Mouse (Mus musculus) stomach, embryonic 16.5 days (tissue): ENCODE results near the gene Myo1d. TPM values are rescaled to one million over a fixed set of nuclear protein-coding genes. Genes with fewer than 3 reads are reported as not detected.

Experiments used
- ATAC-seq: fragments of 200-750 bp; cut with Nextera tagmentation; 2 replicates; pipeline ENCODE4 v1.8.0; 2017; ENCODE audit warnings: moderate number of reproducible peaks, moderate TSS enrichment; ENCODE audit not compliant: insufficient read depth, low FRiP score
- H3K27ac ChIP-seq: fragments of 300-500 bp; sonication (generic); 2 replicates; pipeline ENCODE4 v1.5.1; 2014; ENCODE audit warnings: low read length
- H3K27me3 ChIP-seq: fragments of 300-500 bp; sonication (generic); 2 replicates; pipeline ENCODE4 v1.6.1; 2014; ENCODE audit warnings: low read length, control low read depth, mixed read lengths; ENCODE audit not compliant: control insufficient read depth, insufficient read depth
- H3K36me3 ChIP-seq: fragments of 300-500 bp; sonication (generic); 2 replicates; pipeline ENCODE4 v1.6.1; 2014; ENCODE audit warnings: low read length; ENCODE audit not compliant: control insufficient read depth, insufficient read depth
- H3K4me1 ChIP-seq: fragments of 300-500 bp; sonication (generic); 2 replicates; pipeline ENCODE4 v1.6.1; 2014; ENCODE audit warnings: low read length, control low read depth, mixed read lengths; ENCODE audit not compliant: control insufficient read depth, insufficient read depth
- H3K4me2 ChIP-seq: fragments of 300-500 bp; sonication (generic); 2 replicates; pipeline ENCODE4 v1.6.1; 2014; ENCODE audit warnings: low read depth, low read length, mixed read lengths
- H3K4me3 ChIP-seq: fragments of 300-500 bp; sonication (generic); replicated peaks from 2 replicates; pipeline ENCODE4 v1.5.1; 2014; ENCODE audit warnings: mild to moderate bottlenecking, low read length
- H3K9ac ChIP-seq: fragments of 300-500 bp; sonication (generic); 2 replicates; pipeline ENCODE4 v1.6.1; 2014; ENCODE audit warnings: low read length
- H3K9me3 ChIP-seq: fragments of 300-500 bp; sonication (generic); replicated peaks from 2 replicates; pipeline ENCODE4 v1.6.1; 2016; ENCODE audit warnings: low read length, control low read depth; ENCODE audit not compliant: control insufficient read depth
- WGBS: fragments of 180-500 bp; shearing (Covaris S2); extraction: QIAGEN DNeasy Blood & Tissue Kit; methylation state at CpG from one replicate; pipeline ENCODE4 v1.1.7; 2014; 5-methylcytosine and 5-hydroxymethylcytosine counted together
- polyA plus RNA-seq: library from polyadenylated mRNA; unstranded; fragments of >200 nt; fragmentation: Nextera tagmentation; extraction: Ambion mirVana; gene quantifications from 2 replicates; pipeline ENCODE4 v1.2.1, GENCODE M21; 2015

Gene Myo1d
- polyA plus RNA-seq, 1 experiment from 2014 or later: 33.8 TPM

DNA sequence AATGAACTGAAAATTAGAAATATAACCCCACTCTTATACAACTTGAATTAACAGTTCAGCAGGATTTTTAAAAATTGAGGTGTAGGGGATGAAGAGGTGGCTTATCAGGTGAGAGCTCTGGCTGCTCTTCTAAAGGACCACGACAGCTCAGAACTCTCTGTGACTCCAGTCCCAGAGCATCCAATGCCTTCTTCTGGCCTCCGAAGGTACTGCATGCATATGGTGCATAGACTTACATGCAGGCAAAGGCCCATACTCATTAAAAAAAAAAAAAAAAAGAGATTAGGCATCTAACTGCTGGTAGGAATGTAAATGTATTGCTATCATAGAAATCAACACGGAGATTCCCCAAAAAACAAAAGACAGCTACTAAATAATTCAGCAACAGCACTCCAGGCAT lies 217.3 kb downstream of the Myo1d start:
- H3K9ac ChIP-seq: no peak overlapping the region
- 45% methylated on average over 3 of the region's 3 CpGs for WGBS
- H3K4me3 ChIP-seq: no peak overlapping the region
- H3K4me2 ChIP-seq: no peak overlapping the region
- no peak for ATAC-seq
- no peaks in the 10 kb centered on the region for H3K36me3 ChIP-seq
- no peaks in the 10 kb centered on the region for H3K9me3 ChIP-seq
- 0 out of 2 replicates have a peak, but pooled peaks cover 3% of the 10 kb centered on the region for H3K4me1 ChIP-seq
- no peak overlapping the region for H3K27ac ChIP-seq
- H3K27me3 ChIP-seq: no peaks in the 10 kb centered on the region

DNA sequence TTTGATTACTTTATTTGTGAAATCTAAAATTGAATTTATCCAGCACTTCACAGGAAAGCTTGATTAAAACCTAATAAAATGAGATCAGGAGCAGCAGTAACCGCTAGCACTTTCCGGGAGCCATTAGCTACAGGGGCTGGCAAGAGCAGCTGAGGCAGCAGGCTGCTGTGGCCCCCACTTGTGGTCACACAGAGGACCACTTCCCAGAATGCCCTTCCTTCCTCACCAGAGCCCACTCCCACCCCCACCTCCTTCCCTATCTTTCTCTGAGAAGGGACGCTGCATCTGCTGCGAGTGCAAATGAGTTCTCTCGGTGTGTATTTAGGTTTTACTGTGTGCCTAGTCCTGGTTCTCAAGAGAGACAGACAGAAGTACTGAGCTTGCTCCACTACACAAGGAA lies 219.1 kb downstream of the Myo1d start:
- Histone ChIP-seq H3K4me3 (no peak overlapping the region), H3K36me3 (no peaks in the 10 kb centered on the region), H3K9me3 (no peaks in the 10 kb centered on the region), H3K27ac (no peak overlapping the region), H3K9ac (no peak overlapping the region), H3K4me2 (no peak overlapping the region), H3K27me3 (no peaks in the 10 kb centered on the region), H3K4me1 (no peaks in the 10 kb centered on the region)
- ATAC-seq: no peak
- WGBS: 66% methylated on average over 5 of the region's 5 CpGs

DNA sequence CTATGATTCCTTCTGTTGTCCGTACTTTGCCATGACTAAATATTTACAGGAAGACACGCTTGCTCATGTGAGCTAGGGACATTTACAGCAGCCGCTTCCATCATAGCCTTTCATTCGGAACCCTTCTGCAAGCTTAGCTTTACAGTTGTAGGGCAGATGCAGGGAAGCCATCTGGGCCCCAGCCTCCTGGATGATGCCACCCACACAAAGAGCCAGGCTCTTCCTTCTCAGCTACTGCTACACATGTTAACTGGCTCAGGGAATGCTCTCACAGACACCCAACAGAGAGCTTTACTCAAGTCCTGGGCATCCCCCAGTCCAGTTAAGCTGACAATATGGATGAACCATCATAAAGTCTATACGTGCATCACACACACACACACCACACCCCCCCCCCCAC lies 224.4 kb downstream of the Myo1d start:
- no peak overlapping the region for H3K9ac ChIP-seq
- H3K4me2 ChIP-seq: no peak overlapping the region
- H3K4me1 ChIP-seq: no peaks in the 10 kb centered on the region
- H3K27me3 ChIP-seq: no peaks in the 10 kb centered on the region
- ATAC-seq: no peak
- 79% methylated on average over 5 of the region's 5 CpGs for WGBS
- no peak overlapping the region for H3K4me3 ChIP-seq
- no peak overlapping the region for H3K27ac ChIP-seq
- no peaks in the 10 kb centered on the region for H3K36me3 ChIP-seq
- H3K9me3 ChIP-seq: no peaks in the 10 kb centered on the region

DNA sequence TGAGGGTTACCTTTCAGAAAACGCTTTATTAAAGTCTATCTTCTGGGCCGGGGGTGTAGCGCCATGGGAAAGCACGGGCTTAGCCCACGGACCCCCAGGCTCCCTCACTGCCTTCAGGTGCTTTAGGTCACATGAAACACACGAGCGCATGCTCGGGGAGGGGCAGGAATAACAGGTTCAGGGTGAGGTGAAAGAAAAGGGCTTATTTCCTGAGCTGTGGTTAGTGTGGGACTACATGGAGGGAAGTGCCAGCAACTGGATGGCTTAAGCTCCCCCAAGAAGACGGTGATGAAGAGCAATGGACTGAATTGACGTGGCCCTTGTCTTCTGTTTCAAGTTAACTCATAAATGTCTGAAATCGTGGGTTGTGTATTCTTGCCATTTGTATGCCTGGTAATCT lies 226.8 kb downstream of the Myo1d start:
- Histone ChIP-seq H3K4me3 (no peak overlapping the region), H3K4me1 (no peaks in the 10 kb centered on the region), H3K27me3 (no peaks in the 10 kb centered on the region), H3K9ac (no peak overlapping the region), H3K9me3 (no peaks in the 10 kb centered on the region), H3K27ac (no peak overlapping the region), H3K4me2 (no peak overlapping the region), H3K36me3 (no peaks in the 10 kb centered on the region)
- no peak for ATAC-seq
- WGBS: 75% methylated on average over 11 of the region's 11 CpGs

DNA sequence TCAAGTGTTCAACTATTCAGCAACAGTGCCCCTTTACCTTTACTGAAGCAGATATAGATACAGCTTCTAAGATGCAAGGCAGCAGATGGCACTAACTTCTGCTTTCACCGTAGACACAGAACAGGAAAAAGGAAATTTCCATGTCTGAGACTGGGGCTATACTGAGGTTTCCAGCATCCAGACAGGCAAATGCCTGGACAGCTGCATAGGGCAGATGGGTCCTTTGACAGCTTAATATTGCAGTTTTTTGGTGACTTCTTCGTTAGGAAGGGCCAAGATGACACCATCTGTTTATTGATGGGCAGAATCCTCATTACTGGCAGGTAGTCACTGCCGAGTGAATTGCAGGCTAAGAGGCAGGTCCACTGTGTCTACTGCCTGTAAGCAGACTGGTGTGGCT lies 228.2 kb downstream of the Myo1d start:
- no peak overlapping the region for H3K27ac ChIP-seq
- no peaks in the 10 kb centered on the region for H3K27me3 ChIP-seq
- no peak overlapping the region for H3K4me2 ChIP-seq
- H3K9me3 ChIP-seq: no peaks in the 10 kb centered on the region
- no peaks in the 10 kb centered on the region for H3K36me3 ChIP-seq
- H3K9ac ChIP-seq: no peak overlapping the region
- ATAC-seq: no peak
- H3K4me1 ChIP-seq: no peaks in the 10 kb centered on the region
- no peak overlapping the region for H3K4me3 ChIP-seq
- 56% methylated on average over 3 of the region's 3 CpGs for WGBS

DNA sequence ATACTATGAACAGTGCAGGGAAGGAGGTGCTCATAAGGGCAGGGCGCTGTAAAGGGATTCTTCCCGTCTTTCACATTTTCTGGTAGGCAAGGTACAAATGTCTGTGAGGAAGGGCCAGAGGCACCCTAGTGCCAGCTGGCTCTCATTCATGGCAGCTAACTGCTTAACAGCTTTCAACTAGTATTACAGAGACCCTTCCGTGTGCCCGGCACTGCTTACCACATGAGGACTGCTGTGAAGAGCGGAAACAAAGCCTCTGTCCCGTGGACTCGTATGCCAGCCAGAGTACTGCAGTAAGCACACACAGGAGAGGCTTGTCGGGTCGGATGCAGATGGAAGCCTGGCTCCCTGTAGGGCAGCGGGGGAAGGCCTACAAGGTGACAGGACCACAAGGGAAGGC lies 229.6 kb downstream of the Myo1d start:
- H3K4me3 ChIP-seq: no peak overlapping the region
- no peaks in the 10 kb centered on the region for H3K36me3 ChIP-seq
- no peak overlapping the region for H3K4me2 ChIP-seq
- H3K9me3 ChIP-seq: no peaks in the 10 kb centered on the region
- H3K4me1 ChIP-seq: no peaks in the 10 kb centered on the region
- H3K9ac ChIP-seq: no peak overlapping the region
- no peak overlapping the region for H3K27ac ChIP-seq
- ATAC-seq: no peak
- H3K27me3 ChIP-seq: no peaks in the 10 kb centered on the region
- 77% methylated on average over 10 of the region's 10 CpGs for WGBS

DNA sequence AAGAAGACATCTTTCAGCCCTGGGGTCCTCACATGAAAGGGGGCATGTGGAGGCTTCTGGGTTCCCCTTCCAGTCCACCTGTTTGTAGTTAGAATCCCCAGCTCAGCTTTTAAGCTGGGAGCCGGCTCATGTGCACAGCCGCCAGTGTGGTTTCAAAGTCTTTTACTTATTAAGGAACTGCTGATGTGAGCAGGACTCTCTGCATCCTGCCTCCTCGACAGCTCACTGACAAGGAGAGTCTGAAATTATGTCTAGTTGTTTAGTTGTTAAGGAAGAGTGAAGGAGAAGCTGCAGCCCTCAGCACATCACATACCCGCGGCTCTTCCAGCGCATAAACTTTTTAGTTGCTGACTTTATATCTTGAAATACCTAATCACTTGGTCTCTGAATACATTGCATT lies 230.0 kb downstream of the Myo1d start:
- Histone ChIP-seq H3K4me2 (no peak overlapping the region), H3K9ac (no peak overlapping the region)

DNA sequence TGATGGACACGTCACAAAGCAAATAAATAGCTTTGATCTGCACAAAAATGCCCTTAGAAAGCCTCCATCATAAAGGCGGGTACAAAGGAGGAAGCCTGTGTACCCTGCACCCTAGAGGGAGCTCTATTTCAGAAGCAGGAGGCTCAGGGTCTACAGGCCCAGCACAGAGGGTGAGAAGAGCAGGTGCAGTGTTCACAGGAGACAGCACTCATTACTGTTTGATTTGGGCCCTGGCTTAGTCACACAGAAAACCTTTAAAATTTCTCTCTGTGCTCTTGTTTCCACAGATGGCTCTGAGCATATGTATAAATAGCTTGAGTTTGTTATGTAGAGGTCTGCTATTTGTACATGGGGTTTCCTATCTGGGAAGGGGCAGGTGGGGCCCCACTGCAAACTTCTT lies 233.6 kb downstream of the Myo1d start:
- no peak overlapping the region for H3K9ac ChIP-seq
- no peak for ATAC-seq
- H3K4me1 ChIP-seq: no peaks in the 10 kb centered on the region

More for the DNA sequence above, 230.0 kb downstream of the Myo1d start:
- H3K27me3 ChIP-seq: no peaks in the 10 kb centered on the region
- no peaks in the 10 kb centered on the region for H3K9me3 ChIP-seq
- H3K4me1 ChIP-seq: no peaks in the 10 kb centered on the region
- 73% methylated on average over 6 of the region's 6 CpGs for WGBS
- no peak overlapping the region for H3K4me3 ChIP-seq
- H3K27ac ChIP-seq: no peak overlapping the region
- H3K36me3 ChIP-seq: no peaks in the 10 kb centered on the region
- no peak for ATAC-seq

DNA sequence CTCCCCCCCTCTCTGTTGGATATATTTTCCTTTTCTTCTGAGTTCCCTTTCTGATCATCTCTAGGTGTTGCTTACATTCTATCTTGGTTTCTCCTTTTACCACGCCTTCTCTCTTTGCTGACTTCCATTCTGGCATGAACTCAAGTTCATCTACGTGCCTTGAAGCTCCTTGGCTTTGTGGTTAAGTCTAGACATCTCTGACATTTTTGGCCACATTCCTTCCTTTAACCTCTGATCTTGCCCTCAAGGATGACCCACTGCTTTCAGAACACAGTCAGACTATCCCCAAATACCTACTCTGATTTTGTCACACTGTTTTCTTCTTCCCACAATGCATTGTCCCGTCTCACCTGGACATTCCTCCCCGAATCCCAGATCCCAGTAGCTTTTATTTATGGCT lies 240.8 kb downstream of the Myo1d start:
- Histone ChIP-seq H3K4me3 (no peak overlapping the region), H3K9ac (no peak overlapping the region), H3K4me1 (no peaks in the 10 kb centered on the region), H3K27ac (no peak overlapping the region), H3K36me3 (no peaks in the 10 kb centered on the region), H3K9me3 (no peaks in the 10 kb centered on the region), H3K4me2 (no peak overlapping the region), H3K27me3 (no peaks in the 10 kb centered on the region)
- 71% methylated on average over 4 of the region's 4 CpGs for WGBS
- ATAC-seq: no peak

More for the DNA sequence above, 233.6 kb downstream of the Myo1d start:
- WGBS: 67% methylated on average over 2 of the region's 2 CpGs
- H3K9me3 ChIP-seq: no peaks in the 10 kb centered on the region
- no peaks in the 10 kb centered on the region for H3K27me3 ChIP-seq
- no peak overlapping the region for H3K4me2 ChIP-seq
- no peak overlapping the region for H3K4me3 ChIP-seq
- H3K36me3 ChIP-seq: no peaks in the 10 kb centered on the region
- H3K27ac ChIP-seq: no peak overlapping the region

DNA sequence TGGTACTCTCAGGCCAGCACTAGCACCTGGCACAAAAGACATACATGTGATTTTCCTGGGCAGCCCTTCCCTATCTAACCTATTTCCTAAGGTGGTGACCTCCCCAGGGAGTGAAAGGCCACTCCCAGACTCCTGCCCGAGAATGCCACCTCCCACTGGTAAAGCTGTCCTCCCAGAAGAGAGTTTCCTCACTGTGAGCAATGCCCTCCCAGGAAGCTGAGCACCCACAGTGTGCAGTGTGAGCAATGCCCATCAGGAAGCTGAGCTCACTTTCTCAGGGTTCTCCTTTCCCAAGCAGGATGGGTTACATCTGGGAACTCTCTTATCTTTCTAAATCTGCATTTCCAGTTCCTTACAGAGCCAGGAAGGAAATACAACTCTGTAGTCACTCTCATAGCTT lies 246.9 kb downstream of the Myo1d start:
- 33% methylated on average over 1 of the region's 1 CpGs for WGBS
- no peak overlapping the region for H3K27ac ChIP-seq
- no peak for ATAC-seq
- no peak overlapping the region for H3K4me2 ChIP-seq
- H3K9me3 ChIP-seq: no peaks in the 10 kb centered on the region
- H3K4me3 ChIP-seq: no peak overlapping the region
- H3K27me3 ChIP-seq: no peaks in the 10 kb centered on the region
- no peaks in the 10 kb centered on the region for H3K4me1 ChIP-seq
- H3K36me3 ChIP-seq: no peaks in the 10 kb centered on the region
- H3K9ac ChIP-seq: no peak overlapping the region
